Mouse (Mus musculus): ENCODE measurements around the gene Duox1. TPM values are rescaled to one million over a fixed set of nuclear protein-coding genes. Genes with fewer than 3 reads are reported as not detected.

Gene Duox1
- 0.36 and 0.53 TPM in 2 replicates for polyA plus RNA-seq (2014; fragmentation: Nextera tagmentation; extraction: Ambion mirVana)

DNA sequence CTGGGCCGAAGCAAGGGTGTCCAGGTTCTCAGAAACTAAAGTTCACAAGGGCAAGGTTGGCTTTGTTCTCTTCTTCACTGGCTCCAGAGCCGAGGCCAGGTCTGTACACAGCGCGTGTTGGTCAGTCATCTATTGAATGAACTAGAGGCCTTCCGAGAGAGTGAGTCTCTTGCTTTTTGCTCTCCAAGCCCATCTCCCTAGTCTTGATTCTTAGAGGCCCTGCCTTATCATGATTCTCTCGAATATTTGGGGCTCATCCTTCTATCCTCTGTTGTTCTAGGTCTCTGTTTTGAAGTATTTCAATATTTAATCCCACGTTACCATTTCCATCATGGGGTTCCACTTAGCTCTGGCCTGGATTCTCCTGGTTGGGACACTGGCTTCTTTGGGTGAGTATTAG is at the start of gene Duox1:
Gene Duox1 (plus strand): TSS at position 301 of the 400 bp plus-strand sequence.
- Histone ChIP-seq H3K27ac (ENCODE audit: low read length) (no peak within 1 kb of the TSS), H3K9ac (replicated peaks; ENCODE audit: low read depth, low read length) (no peak within 1 kb of the TSS), H3K36me3 (ENCODE audit: control insufficient read depth, insufficient read depth, low read length) (no peaks in the 10 kb centered on the region), H3K9me3 (ENCODE audit: control insufficient read depth, low read depth, low read length) (no peaks in the 10 kb centered on the region), H3K4me3 (ENCODE audit: low read depth, low read length) (no peak within 1 kb of the TSS), H3K4me2 (replicated peaks; ENCODE audit: low read depth, low read length) (no peak within 1 kb of the TSS), H3K27me3 (ENCODE audit: control insufficient read depth, insufficient read depth, low read length) (peaks cover 22% of the 10 kb centered on the region), H3K4me1 (ENCODE audit: control insufficient read depth, insufficient read depth, low read length) (0 out of 2 replicates have a peak, but pooled peaks cover 6% of the 10 kb centered on the region)
- no peak for ATAC-seq (ENCODE audit: insufficient number of reproducible peaks, insufficient read depth, low FRiP score, low read depth)
- 93% methylated on average over 7 of the region's 7 CpGs for WGBS

DNA sequence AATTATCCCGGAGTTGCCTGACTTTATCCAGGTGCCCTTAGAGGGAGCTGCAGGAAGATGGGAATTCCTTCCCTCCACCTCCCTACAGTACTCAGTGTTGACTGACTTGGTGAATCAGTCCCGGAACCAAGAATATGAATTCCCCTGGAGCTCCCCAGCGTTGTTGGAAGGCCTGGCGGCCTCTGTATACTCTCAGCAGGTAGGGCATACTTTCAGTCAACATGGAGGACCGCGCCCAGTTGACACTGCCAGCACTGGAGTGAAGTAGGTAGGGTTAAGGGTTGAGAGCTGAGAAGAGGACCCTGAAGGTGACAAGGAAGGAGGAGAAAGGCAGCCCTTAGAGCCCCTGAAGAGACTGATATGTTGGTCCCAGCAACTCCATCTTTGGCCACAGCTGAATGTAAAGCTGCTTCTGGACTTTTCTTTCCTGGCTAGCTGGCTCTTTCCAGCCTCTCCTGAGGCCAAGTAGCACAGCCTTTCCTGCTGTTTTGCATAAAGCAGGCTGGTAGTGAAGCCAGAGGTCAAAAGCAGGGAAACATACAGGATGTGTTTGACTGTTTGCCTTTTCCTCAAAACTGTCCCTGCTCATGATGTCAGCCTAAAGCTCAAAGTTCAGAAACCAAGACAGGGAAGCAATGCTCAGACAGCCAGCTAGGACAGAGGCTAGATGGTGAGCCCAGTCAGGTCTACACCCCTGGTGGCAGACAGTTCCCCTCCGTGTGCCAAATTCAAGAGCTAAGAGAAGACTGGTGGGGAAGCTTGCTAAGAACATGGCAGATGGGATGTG is 48.9 kb upstream of the Duox1 start:
- no peak overlapping the region for H3K27ac ChIP-seq (ENCODE audit: low read length)
- H3K4me1 ChIP-seq (ENCODE audit: control insufficient read depth, insufficient read depth, low read length), result no peaks in the 10 kb centered on the region
- no peaks in the 10 kb centered on the region for H3K36me3 ChIP-seq (ENCODE audit: control insufficient read depth, insufficient read depth, low read length)
- ATAC-seq (ENCODE audit: insufficient number of reproducible peaks, insufficient read depth, low FRiP score, low read depth), result peak; percentile 50
- no peak overlapping the region for H3K9ac ChIP-seq (replicated peaks; ENCODE audit: low read depth, low read length)
- H3K27me3 ChIP-seq (ENCODE audit: control insufficient read depth, insufficient read depth, low read length), result no peaks in the 10 kb centered on the region
- no peak overlapping the region for H3K4me2 ChIP-seq (replicated peaks; ENCODE audit: low read depth, low read length)
- H3K4me3 ChIP-seq (ENCODE audit: low read depth, low read length), result no peak overlapping the region
- whole genome bisulfite sequencing, result 82% methylated on average over 7 of the region's 7 CpGs
- H3K9me3 ChIP-seq (ENCODE audit: control insufficient read depth, low read depth, low read length), result no peaks in the 10 kb centered on the region

GRCm38 (mm10) chr2:122278769-122279168 is 36.7 kb upstream of the Duox1 start:
- no peaks in the 10 kb centered on the region for H3K27me3 ChIP-seq (ENCODE audit: control insufficient read depth, insufficient read depth, low read length)
- H3K36me3 ChIP-seq (ENCODE audit: control insufficient read depth, insufficient read depth, low read length), result no peaks in the 10 kb centered on the region
- no peak overlapping the region for H3K4me2 ChIP-seq (replicated peaks; ENCODE audit: low read depth, low read length)
- 84% methylated on average over 3 of the region's 3 CpGs for WGBS
- H3K9me3 ChIP-seq (ENCODE audit: control insufficient read depth, low read depth, low read length), result no peaks in the 10 kb centered on the region
- H3K4me3 ChIP-seq (ENCODE audit: low read depth, low read length), result no peak overlapping the region
- no peak overlapping the region for H3K27ac ChIP-seq (ENCODE audit: low read length)
- H3K9ac ChIP-seq (replicated peaks; ENCODE audit: low read depth, low read length), result no peak overlapping the region
- H3K4me1 ChIP-seq (ENCODE audit: control insufficient read depth, insufficient read depth, low read length), result no peaks in the 10 kb centered on the region
- ATAC-seq (ENCODE audit: insufficient number of reproducible peaks, insufficient read depth, low FRiP score, low read depth), result no peak

- ATAC-seq (ENCODE audit: insufficient number of reproducible peaks, insufficient read depth, low FRiP score, low read depth), result no peak
- no peaks in the 10 kb centered on the region for H3K4me1 ChIP-seq (ENCODE audit: control insufficient read depth, insufficient read depth, low read length)
- no peak overlapping the region for H3K9ac ChIP-seq (replicated peaks; ENCODE audit: low read depth, low read length)
- no peak overlapping the region for H3K27ac ChIP-seq (ENCODE audit: low read length)
- H3K27me3 ChIP-seq (ENCODE audit: control insufficient read depth, insufficient read depth, low read length), result no peaks in the 10 kb centered on the region
- no peak overlapping the region for H3K4me2 ChIP-seq (replicated peaks; ENCODE audit: low read depth, low read length)
- H3K9me3 ChIP-seq (ENCODE audit: control insufficient read depth, low read depth, low read length), result no peaks in the 10 kb centered on the region
- WGBS, result 60% methylated on average over 9 of the region's 9 CpGs
- no peaks in the 10 kb centered on the region for H3K36me3 ChIP-seq (ENCODE audit: control insufficient read depth, insufficient read depth, low read length)
- no peak overlapping the region for H3K4me3 ChIP-seq (ENCODE audit: low read depth, low read length)
These were observed 31.4 kb upstream of the Duox1 start for GRCm38 (mm10) chr2:122284091-122284490.

DNA sequence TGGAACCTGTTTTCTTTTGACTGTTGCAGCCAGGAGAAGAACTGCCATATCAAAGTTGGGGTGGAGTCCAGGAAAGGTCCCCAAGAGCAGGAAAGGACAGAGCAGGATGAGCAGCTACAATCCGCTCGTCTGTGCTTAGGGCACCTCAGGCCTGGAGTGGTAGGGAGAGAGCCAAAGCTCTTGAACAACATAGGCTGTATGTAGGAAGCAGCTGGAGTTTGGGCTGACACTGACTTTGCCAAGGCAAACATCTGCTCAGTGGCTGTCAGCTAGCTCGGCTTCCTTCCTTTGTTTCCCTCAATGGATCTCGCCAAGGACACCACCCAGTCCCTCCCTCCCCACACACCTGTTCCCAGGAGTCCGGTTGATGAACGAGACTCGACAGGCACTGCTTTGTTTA is 29.3 kb upstream of the Duox1 start:
- Histone ChIP-seq H3K4me3 (ENCODE audit: low read depth, low read length) (no peak overlapping the region), H3K4me2 (replicated peaks; ENCODE audit: low read depth, low read length) (no peak overlapping the region), H3K27ac (ENCODE audit: low read length) (no peak overlapping the region), H3K9me3 (ENCODE audit: control insufficient read depth, low read depth, low read length) (no peaks in the 10 kb centered on the region), H3K4me1 (ENCODE audit: control insufficient read depth, insufficient read depth, low read length) (no peaks in the 10 kb centered on the region), H3K27me3 (ENCODE audit: control insufficient read depth, insufficient read depth, low read length) (no peaks in the 10 kb centered on the region), H3K36me3 (ENCODE audit: control insufficient read depth, insufficient read depth, low read length) (no peaks in the 10 kb centered on the region), H3K9ac (replicated peaks; ENCODE audit: low read depth, low read length) (no peak overlapping the region)
- ATAC-seq (ENCODE audit: insufficient number of reproducible peaks, insufficient read depth, low FRiP score, low read depth), result no peak
- WGBS, result 60% methylated on average over 7 of the region's 7 CpGs

GRCm38 (mm10) chr2:122294916-122295315 is 20.6 kb upstream of the Duox1 start:
- Histone ChIP-seq H3K9me3 (ENCODE audit: control insufficient read depth, low read depth, low read length) (no peaks in the 10 kb centered on the region), H3K4me3 (ENCODE audit: low read depth, low read length) (no peak overlapping the region), H3K4me2 (replicated peaks; ENCODE audit: low read depth, low read length) (no peak overlapping the region), H3K27ac (ENCODE audit: low read length) (no peak overlapping the region), H3K36me3 (ENCODE audit: control insufficient read depth, insufficient read depth, low read length) (no peaks in the 10 kb centered on the region), H3K9ac (replicated peaks; ENCODE audit: low read depth, low read length) (no peak overlapping the region), H3K27me3 (ENCODE audit: control insufficient read depth, insufficient read depth, low read length) (peaks cover 35% of the 10 kb centered on the region), H3K4me1 (ENCODE audit: control insufficient read depth, insufficient read depth, low read length) (peaks cover 8% of the 10 kb centered on the region; the same call in 1 of the 2 replicates)
- 6% methylated on average over 7 of the region's 7 CpGs for WGBS
- no peak for ATAC-seq (ENCODE audit: insufficient number of reproducible peaks, insufficient read depth, low FRiP score, low read depth)

DNA sequence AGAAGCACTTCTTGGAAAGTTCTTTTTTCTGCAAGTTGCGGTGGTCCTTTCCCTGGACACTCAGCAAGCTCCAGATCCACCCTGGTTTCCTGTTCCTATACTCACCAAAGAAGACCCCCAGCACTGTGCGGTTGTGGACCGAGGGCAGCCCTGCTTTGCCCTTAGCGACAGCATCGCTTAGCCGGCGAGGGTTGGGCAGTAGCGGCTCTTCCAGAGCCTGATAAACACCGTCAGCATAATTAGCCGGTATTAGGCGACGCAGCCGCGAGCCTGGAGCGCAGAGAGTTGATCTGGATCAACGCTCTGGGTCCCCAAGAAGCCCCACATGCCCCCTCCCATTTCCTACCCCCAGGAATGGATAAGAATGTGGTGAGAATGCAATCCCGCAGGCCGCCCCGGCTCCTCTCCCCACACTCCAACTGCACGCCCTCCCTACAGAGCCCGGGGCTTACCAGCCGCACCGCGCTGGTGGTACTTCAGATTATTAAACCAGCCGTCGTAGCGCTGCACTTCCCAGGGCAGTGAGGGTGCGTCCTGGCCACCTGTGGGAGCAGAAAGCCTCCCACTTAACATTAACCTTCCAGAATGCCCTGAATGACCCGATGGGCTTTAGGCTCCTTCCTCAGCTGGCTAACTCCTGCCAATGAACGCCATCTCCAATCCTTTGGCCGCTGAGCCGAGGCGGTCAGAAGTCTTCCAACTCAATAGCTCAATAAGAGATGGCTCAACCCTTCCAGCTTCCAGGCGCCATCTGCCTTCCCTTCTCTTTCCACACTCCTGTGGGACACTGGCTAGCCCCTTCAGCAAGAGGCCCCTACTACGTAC is 18.0 kb upstream of the Duox1 start:
- 2% methylated on average over 35 of the region's 35 CpGs for whole genome bisulfite sequencing
- H3K9ac ChIP-seq (replicated peaks; ENCODE audit: low read depth, low read length), result no peak overlapping the region
- H3K4me3 ChIP-seq (ENCODE audit: low read depth, low read length), result peak overlapping the region; percentile 1; the same call in 1 of the 2 replicates
- peaks cover 15% of the 10 kb centered on the region; the same call in 1 of the 2 replicates for H3K4me1 ChIP-seq (ENCODE audit: control insufficient read depth, insufficient read depth, low read length)
- H3K36me3 ChIP-seq (ENCODE audit: control insufficient read depth, insufficient read depth, low read length), result no peaks in the 10 kb centered on the region
- H3K4me2 ChIP-seq (replicated peaks; ENCODE audit: low read depth, low read length), result no peak overlapping the region
- ATAC-seq (ENCODE audit: insufficient number of reproducible peaks, insufficient read depth, low FRiP score, low read depth), result no peak
- peaks cover 57% of the 10 kb centered on the region for H3K27me3 ChIP-seq (ENCODE audit: control insufficient read depth, insufficient read depth, low read length)
- no peak overlapping the region for H3K27ac ChIP-seq (ENCODE audit: low read length)
- H3K9me3 ChIP-seq (ENCODE audit: control insufficient read depth, low read depth, low read length), result no peaks in the 10 kb centered on the region

DNA sequence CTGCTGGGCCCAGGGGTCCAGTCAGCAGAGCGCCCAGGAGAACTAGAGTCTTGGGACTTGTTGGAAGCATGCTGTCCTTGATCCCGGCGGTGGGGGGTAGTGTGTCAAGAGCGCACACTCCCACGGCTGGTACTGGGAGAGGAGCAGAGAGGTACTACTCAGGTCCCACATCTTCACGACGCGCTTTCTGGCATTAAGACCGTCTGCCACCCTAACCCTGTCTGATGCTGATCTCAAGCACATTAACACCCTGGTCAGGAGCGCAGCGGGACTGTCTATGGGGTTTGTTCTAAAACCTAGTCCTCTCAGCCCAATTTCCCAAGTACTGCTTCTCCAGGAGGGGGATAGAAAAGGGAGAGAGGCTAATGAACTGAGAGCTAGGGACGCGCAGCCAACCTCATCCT is 17.4 kb upstream of the Duox1 start, which contains the start of gene Duox2:
Gene Duox2 (minus strand): TSS at position 354 of the 404 bp plus-strand sequence.
- peak within 1 kb of the TSS; percentile 28 for H3K4me2 ChIP-seq (replicated peaks; ENCODE audit: low read depth, low read length)
- no peak within 1 kb of the TSS for H3K9ac ChIP-seq (replicated peaks; ENCODE audit: low read depth, low read length)
- peaks cover 15% of the 10 kb centered on the region; the same call in 1 of the 2 replicates for H3K4me1 ChIP-seq (ENCODE audit: control insufficient read depth, insufficient read depth, low read length)
- H3K36me3 ChIP-seq (ENCODE audit: control insufficient read depth, insufficient read depth, low read length), result no peaks in the 10 kb centered on the region
- no peaks in the 10 kb centered on the region for H3K9me3 ChIP-seq (ENCODE audit: control insufficient read depth, low read depth, low read length)
- WGBS, result 3% methylated on average over 13 of the region's 13 CpGs
- peak within 1 kb of the TSS; percentile 14 for H3K4me3 ChIP-seq (ENCODE audit: low read depth, low read length)
- peaks cover 63% of the 10 kb centered on the region for H3K27me3 ChIP-seq (ENCODE audit: control insufficient read depth, insufficient read depth, low read length)
- no peak for ATAC-seq (ENCODE audit: insufficient number of reproducible peaks, insufficient read depth, low FRiP score, low read depth)
- H3K27ac ChIP-seq (ENCODE audit: low read length), result no peak within 1 kb of the TSS

Measured in stomach, embryonic 14.5 days (tissue).